Mouse (Mus musculus): ENCODE results near the gene Adgrl3.
"Not testable (repeated sequence)": the region's sequence is repeated elsewhere in the genome, so short reads cannot be mapped to it uniquely, and the experiment has no call there.

The Adgrl3 gene

GRCm38 (mm10) chr5:81405582-81406143 is 385.7 kb downstream of the Adgrl3 start:
- no peak for DNase-seq (ENCODE audit: low spot score)

GRCm38 (mm10) chr5:81417326-81417725 is 397.4 kb downstream of the Adgrl3 start:
- DNase-seq (ENCODE audit: low spot score), result no peak

- DNase-seq (ENCODE audit: low spot score), result no peak
Measured at GRCm38 (mm10) chr5:81427393-81427792, 407.5 kb downstream of the Adgrl3 start.

- DNase-seq (ENCODE audit: low spot score), result no peak
Measured at GRCm38 (mm10) chr5:81436375-81436774, 416.4 kb downstream of the Adgrl3 start.

- no peak for DNase-seq (ENCODE audit: low spot score)
Measured at GRCm38 (mm10) chr5:81442150-81442549, 422.2 kb downstream of the Adgrl3 start.

GRCm38 (mm10) chr5:81465971-81466370 is 446.0 kb downstream of the Adgrl3 start:
- no peak for DNase-seq (ENCODE audit: low spot score)

GRCm38 (mm10) chr5:81474681-81475080 is 454.7 kb downstream of the Adgrl3 start:
- DNase-seq (ENCODE audit: low spot score), result no peak

GRCm38 (mm10) chr5:81475406-81475805 is 455.5 kb downstream of the Adgrl3 start:
- no peak for DNase-seq (ENCODE audit: low spot score)

- DNase-seq (ENCODE audit: low spot score), result no peak
Measured at GRCm38 (mm10) chr5:81475971-81476606, 456.2 kb downstream of the Adgrl3 start.

- no peak for DNase-seq (ENCODE audit: low spot score)
Measured at GRCm38 (mm10) chr5:81480911-81481310, 461.0 kb downstream of the Adgrl3 start.

GRCm38 (mm10) chr5:81483890-81484289 is 464.0 kb downstream of the Adgrl3 start:
- DNase-seq (ENCODE audit: low spot score), result no peak

GRCm38 (mm10) chr5:81501076-81501475 is 481.1 kb downstream of the Adgrl3 start:
- no peak for DNase-seq (ENCODE audit: low spot score)

- DNase-seq (ENCODE audit: low spot score), result no peak
Measured at GRCm38 (mm10) chr5:81518720-81519496, 499.0 kb downstream of the Adgrl3 start.

GRCm38 (mm10) chr5:81519497-81520382 is 499.8 kb downstream of the Adgrl3 start:
- DNase-seq (ENCODE audit: low spot score), result peak; percentile 33

GRCm38 (mm10) chr5:81522760-81523159 is 502.8 kb downstream of the Adgrl3 start:
- DNase-seq (ENCODE audit: low spot score), result no peak

- no peak for DNase-seq (ENCODE audit: low spot score)
Measured at GRCm38 (mm10) chr5:81524532-81524961, 504.6 kb downstream of the Adgrl3 start.

- DNase-seq (ENCODE audit: low spot score), result no peak
Measured at GRCm38 (mm10) chr5:81525326-81525725, 505.4 kb downstream of the Adgrl3 start.

GRCm38 (mm10) chr5:81531639-81532038 is 511.7 kb downstream of the Adgrl3 start:
- no peak for DNase-seq (ENCODE audit: low spot score)

- no peak for DNase-seq (ENCODE audit: low spot score)
Measured at GRCm38 (mm10) chr5:81550211-81550610, 530.3 kb downstream of the Adgrl3 start.

GRCm38 (mm10) chr5:81555149-81555548 is 535.2 kb downstream of the Adgrl3 start:
- DNase-seq (ENCODE audit: low spot score), result not testable (repeated sequence)

GRCm38 (mm10) chr5:81556008-81556407 is 536.1 kb downstream of the Adgrl3 start:
- DNase-seq (ENCODE audit: low spot score), result no peak

GRCm38 (mm10) chr5:81558965-81559364 is 539.0 kb downstream of the Adgrl3 start:
- no peak for DNase-seq (ENCODE audit: low spot score)
